Mouse (Mus musculus) lung, embryonic 16.5 days (tissue): ENCODE data around the gene Aff4. TPM values are rescaled to one million over a fixed set of nuclear protein-coding genes. Genes with fewer than 3 reads are reported as not detected.

Experiments used
- ATAC-seq: fragments of 200-750 bp; cut with Nextera tagmentation; 2 replicates; pipeline ENCODE4 v1.8.0; 2017; ENCODE audit warnings: low read depth, mild to moderate bottlenecking, moderate library complexity
- H3K27ac ChIP-seq: fragments of 300-500 bp; sonication (generic); 2 replicates; pipeline ENCODE4 v1.5.1; 2014; ENCODE audit warnings: mild to moderate bottlenecking, control low read depth, low read length
- H3K27me3 ChIP-seq: fragments of 300-500 bp; sonication (generic); 2 replicates; pipeline ENCODE4 v1.6.1; 2014; ENCODE audit warnings: low read depth, low read length, mixed read lengths; ENCODE audit not compliant: control insufficient read depth, insufficient read depth
- H3K36me3 ChIP-seq: fragments of 300-500 bp; sonication (generic); 2 replicates; pipeline ENCODE4 v1.6.1; 2014; ENCODE audit warnings: low read length; ENCODE audit not compliant: control insufficient read depth, insufficient read depth
- H3K4me1 ChIP-seq: fragments of 300-500 bp; sonication (generic); replicated peaks from 2 replicates; pipeline ENCODE4 v1.6.1; 2014; ENCODE audit warnings: low read length, mixed read lengths; ENCODE audit not compliant: control insufficient read depth, insufficient read depth
- H3K4me2 ChIP-seq: fragments of 300-500 bp; sonication (generic); 2 replicates; pipeline ENCODE4 v1.6.1; 2014; ENCODE audit warnings: low read depth, low read length, control low read depth
- H3K4me3 ChIP-seq: fragments of 300-500 bp; sonication (generic); 2 replicates; pipeline ENCODE4 v1.5.1; 2014; ENCODE audit warnings: mild to moderate bottlenecking, low read length, control low read depth
- H3K9ac ChIP-seq: fragments of 300-500 bp; sonication (generic); 2 replicates; pipeline ENCODE4 v1.6.1; 2014; ENCODE audit warnings: low read length, control low read depth
- H3K9me3 ChIP-seq: fragments of 300-500 bp; sonication (generic); 2 replicates; pipeline ENCODE4 v1.6.1; 2016; ENCODE audit warnings: low read length; ENCODE audit not compliant: control insufficient read depth
- WGBS: fragments of 180-500 bp; shearing (Covaris S2); extraction: QIAGEN DNeasy Blood & Tissue Kit; methylation state at CpG from one replicate; pipeline ENCODE4 v1.1.7; 2014; 5-methylcytosine and 5-hydroxymethylcytosine counted together
- polyA plus RNA-seq: library from polyadenylated mRNA; unstranded; fragments of >200 nt; fragmentation: Nextera tagmentation; extraction: Ambion mirVana; gene quantifications from 2 replicates; pipeline ENCODE4 v1.2.1, GENCODE M21; 2015

The Aff4 gene
- polyA plus RNA-seq, 1 experiment from 2014 or later = 24.1 TPM

GRCm38 (mm10) chr11:53430300-53430669 lies 79.7 kb downstream of the Aff4 start:
- peaks cover 12% of the 10 kb centered on the region for H3K4me1 ChIP-seq
- peak overlapping the region; percentile 93 for H3K4me2 ChIP-seq
- under 1% methylated on average over 34 of the region's 34 CpGs for WGBS
- ATAC-seq = peak; percentile 46
- H3K4me3 ChIP-seq = peak overlapping the region; percentile 89
- peak overlapping the region; percentile 45 for H3K27ac ChIP-seq
- peaks cover 7% of the 10 kb centered on the region; the same call in 1 of the 2 replicates for H3K36me3 ChIP-seq
- H3K9me3 ChIP-seq = no peaks in the 10 kb centered on the region
- no peaks in the 10 kb centered on the region for H3K27me3 ChIP-seq
- peak overlapping the region; percentile 89 for H3K9ac ChIP-seq

GRCm38 (mm10) chr11:53430670-53431346 lies 80.2 kb downstream of the Aff4 start, which contains the start of the genes Uqcrq and Gdf9:
TSS of gene Uqcrq (minus strand) at chr11:53430831.
TSS of gene Gdf9 (plus strand) at chr11:53431023.
- peaks cover 12% of the 10 kb centered on the region for H3K4me1 ChIP-seq
- ATAC-seq = peak; percentile 97
- H3K9ac ChIP-seq = peak within 1 kb of the TSS; percentile 89
- H3K4me3 ChIP-seq = peak within 1 kb of the TSS; percentile 89
- H3K27me3 ChIP-seq = no peaks in the 10 kb centered on the region
- under 1% methylated on average over 44 of the region's 44 CpGs for WGBS
- H3K4me2 ChIP-seq = peak within 1 kb of the TSS; percentile 93
- H3K36me3 ChIP-seq = peaks cover 7% of the 10 kb centered on the region; the same call in 1 of the 2 replicates
- H3K27ac ChIP-seq = peak within 1 kb of the TSS; percentile 78
- no peaks in the 10 kb centered on the region for H3K9me3 ChIP-seq

- Histone ChIP-seq H3K27me3 (no peaks in the 10 kb centered on the region), H3K4me2 (peak overlapping the region; percentile 93), H3K27ac (peak overlapping the region; percentile 78), H3K36me3 (peaks cover 7% of the 10 kb centered on the region; the same call in 1 of the 2 replicates), H3K4me1 (peaks cover 12% of the 10 kb centered on the region), H3K9ac (peak overlapping the region; percentile 46; the same call in 1 of the 2 replicates), H3K4me3 (peak overlapping the region; percentile 89), H3K9me3 (no peaks in the 10 kb centered on the region)
- ATAC-seq = peak; percentile 37
- WGBS = 11% methylated on average over 9 of the region's 9 CpGs
These were observed 80.9 kb downstream of the Aff4 start for GRCm38 (mm10) chr11:53431347-53432056.

- no peak for ATAC-seq
- peaks cover 7% of the 10 kb centered on the region; the same call in 1 of the 2 replicates for H3K36me3 ChIP-seq
- no peaks in the 10 kb centered on the region for H3K27me3 ChIP-seq
- WGBS = 52% methylated on average over 6 of the region's 6 CpGs
- no peak overlapping the region for H3K27ac ChIP-seq
- no peak overlapping the region for H3K4me3 ChIP-seq
- no peak overlapping the region for H3K4me2 ChIP-seq
- H3K9ac ChIP-seq = no peak overlapping the region
- H3K9me3 ChIP-seq = no peaks in the 10 kb centered on the region
- peaks cover 12% of the 10 kb centered on the region for H3K4me1 ChIP-seq
These were observed 82.4 kb downstream of the Aff4 start for GRCm38 (mm10) chr11:53433057-53433456.

- Histone ChIP-seq H3K9me3 (no peaks in the 10 kb centered on the region), H3K4me2 (no peak overlapping the region), H3K27ac (no peak overlapping the region), H3K4me3 (no peak overlapping the region), H3K27me3 (no peaks in the 10 kb centered on the region), H3K4me1 (peaks cover 6% of the 10 kb centered on the region), H3K36me3 (no peaks in the 10 kb centered on the region), H3K9ac (no peak overlapping the region)
- 73% methylated on average over 8 of the region's 8 CpGs for WGBS
- no peak for ATAC-seq
These were observed 84.9 kb downstream of the Aff4 start for GRCm38 (mm10) chr11:53435504-53435903.

- H3K9ac ChIP-seq = no peak overlapping the region
- 79% methylated on average over 6 of the region's 6 CpGs for WGBS
- H3K36me3 ChIP-seq = no peaks in the 10 kb centered on the region
- H3K9me3 ChIP-seq = no peaks in the 10 kb centered on the region
- H3K27me3 ChIP-seq = no peaks in the 10 kb centered on the region
- ATAC-seq = no peak
- no peak overlapping the region for H3K4me2 ChIP-seq
- no peak overlapping the region for H3K27ac ChIP-seq
- no peak overlapping the region for H3K4me3 ChIP-seq
- peaks cover 5% of the 10 kb centered on the region for H3K4me1 ChIP-seq
These were observed 85.7 kb downstream of the Aff4 start for GRCm38 (mm10) chr11:53436338-53436737.

- 0 out of 2 replicates have a peak overlapping the region, but pooled peaks have one; percentile 24 for H3K9ac ChIP-seq
- no peaks in the 10 kb centered on the region for H3K9me3 ChIP-seq
- 0 out of 2 replicates have a peak, but pooled peaks cover 2% of the 10 kb centered on the region for H3K4me1 ChIP-seq
- 14% methylated on average over 12 of the region's 12 CpGs for WGBS
- H3K27ac ChIP-seq = no peak overlapping the region
- no peak for ATAC-seq
- H3K36me3 ChIP-seq = no peaks in the 10 kb centered on the region
- H3K27me3 ChIP-seq = no peaks in the 10 kb centered on the region
- no peak overlapping the region for H3K4me2 ChIP-seq
- no peak overlapping the region for H3K4me3 ChIP-seq
These were observed 91.3 kb downstream of the Aff4 start for GRCm38 (mm10) chr11:53441921-53442320.

- H3K4me3 ChIP-seq = no peak overlapping the region
- H3K27me3 ChIP-seq = no peaks in the 10 kb centered on the region
- no peak overlapping the region for H3K9ac ChIP-seq
- H3K9me3 ChIP-seq = no peaks in the 10 kb centered on the region
- H3K4me2 ChIP-seq = no peak overlapping the region
- peak; percentile 41; the same call in 1 of the 2 replicates for ATAC-seq
- H3K4me1 ChIP-seq = 0 out of 2 replicates have a peak, but pooled peaks cover 2% of the 10 kb centered on the region
- H3K27ac ChIP-seq = no peak overlapping the region
- 32% methylated on average over 6 of the region's 6 CpGs for WGBS
- H3K36me3 ChIP-seq = no peaks in the 10 kb centered on the region
These were observed 93.2 kb downstream of the Aff4 start for GRCm38 (mm10) chr11:53443861-53444260.

GRCm38 (mm10) chr11:53445562-53445961 lies 94.9 kb downstream of the Aff4 start:
- Histone ChIP-seq H3K4me2 (no peak overlapping the region), H3K27me3 (no peaks in the 10 kb centered on the region), H3K9me3 (no peaks in the 10 kb centered on the region), H3K36me3 (no peaks in the 10 kb centered on the region), H3K9ac (no peak overlapping the region), H3K27ac (no peak overlapping the region), H3K4me3 (no peak overlapping the region), H3K4me1 (peaks cover 2% of the 10 kb centered on the region; the same call in 1 of the 2 replicates)
- ATAC-seq = no peak
- WGBS = 43% methylated on average over 13 of the region's 13 CpGs
